Mouse (Mus musculus) brain, embryonic 18.5 days (tissue): ENCODE results near the gene Jazf1.

ENCODE experiments used
- DNase-seq: peaks from one replicate; pipeline ENCODE4 v3.0.0-alpha.2; 2012; ENCODE audit warnings: low read depth, low spot score

Jazf1 gene

DNA sequence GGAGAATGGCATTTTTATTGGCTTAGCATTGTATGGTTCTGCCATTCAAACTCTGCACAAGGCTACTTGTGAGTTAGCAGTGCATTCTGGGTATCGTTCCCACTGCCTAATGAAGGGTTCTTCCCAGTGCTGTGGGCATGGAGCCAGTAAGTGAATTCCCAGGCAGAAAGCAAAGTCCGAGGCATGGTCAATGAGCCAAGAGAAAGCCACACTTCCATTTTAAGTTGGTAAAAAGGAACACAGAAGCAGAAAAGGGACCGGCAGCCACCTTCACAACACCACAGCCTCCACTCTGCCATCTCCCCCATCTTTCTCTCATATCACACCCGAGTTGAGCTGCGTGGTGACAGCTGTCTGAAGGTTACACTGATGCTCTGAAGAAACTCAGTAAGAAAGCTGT is 217.4 kb downstream of the Jazf1 start:
- no peak for DNase-seq

DNA sequence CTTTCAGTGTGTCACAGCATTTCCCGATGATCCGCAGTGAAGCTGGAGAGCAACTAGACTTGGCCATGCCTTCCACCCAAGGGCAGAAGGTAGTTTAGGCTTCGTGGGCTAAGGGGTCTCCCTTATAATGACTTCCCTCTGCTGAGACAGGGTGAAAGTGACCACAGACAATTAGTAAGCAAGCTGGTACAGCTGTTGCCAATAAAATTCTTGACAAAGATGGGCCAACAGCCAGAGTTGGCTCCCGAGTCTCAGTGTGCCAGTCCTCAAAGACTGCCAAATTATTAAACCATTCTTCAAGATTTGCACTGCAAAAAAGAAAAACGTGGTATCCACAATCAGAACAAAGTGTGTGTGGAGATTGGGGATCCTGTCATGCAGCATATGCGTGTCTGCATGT is 220.2 kb downstream of the Jazf1 start:
- DNase-seq, result no peak

DNA sequence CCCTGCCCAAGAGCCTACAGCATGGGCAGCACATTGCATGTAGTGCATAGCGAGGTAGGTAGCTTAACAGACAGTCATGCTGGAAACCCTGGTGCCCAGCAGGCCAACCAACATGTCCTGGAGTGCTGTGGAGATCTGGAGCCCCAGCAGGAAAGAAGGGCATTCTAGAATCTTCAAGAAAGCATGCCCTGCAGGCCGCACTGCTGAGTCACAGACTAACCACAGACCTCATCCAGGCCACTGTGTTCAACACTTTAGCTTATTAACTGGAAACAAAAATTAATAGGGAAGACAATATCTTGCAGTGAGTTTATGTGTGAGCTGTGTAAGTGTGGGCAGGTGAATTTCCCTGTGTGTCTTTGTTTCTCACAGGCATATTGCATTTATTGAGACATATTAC is 222.1 kb downstream of the Jazf1 start:
- no peak for DNase-seq

DNA sequence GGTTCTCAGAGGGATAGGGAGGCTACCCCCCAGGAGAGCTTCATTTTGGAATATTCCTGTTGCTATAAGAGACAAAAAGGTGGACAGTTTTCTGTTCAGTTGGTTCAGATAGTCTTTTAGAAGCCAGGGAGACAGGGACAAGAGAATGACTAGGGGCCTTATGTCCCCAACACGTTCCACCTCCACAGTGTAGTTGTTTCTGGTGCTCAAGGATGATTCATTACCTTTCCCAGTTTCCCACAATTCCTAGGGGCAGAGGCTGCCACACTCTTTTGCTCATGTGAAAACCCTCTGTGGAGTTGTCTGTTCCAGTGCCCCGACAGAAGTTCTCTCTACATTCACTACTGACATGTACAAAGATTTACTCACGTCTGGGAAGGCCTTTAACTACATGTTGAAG is 223.7 kb downstream of the Jazf1 start:
- no peak for DNase-seq

DNA sequence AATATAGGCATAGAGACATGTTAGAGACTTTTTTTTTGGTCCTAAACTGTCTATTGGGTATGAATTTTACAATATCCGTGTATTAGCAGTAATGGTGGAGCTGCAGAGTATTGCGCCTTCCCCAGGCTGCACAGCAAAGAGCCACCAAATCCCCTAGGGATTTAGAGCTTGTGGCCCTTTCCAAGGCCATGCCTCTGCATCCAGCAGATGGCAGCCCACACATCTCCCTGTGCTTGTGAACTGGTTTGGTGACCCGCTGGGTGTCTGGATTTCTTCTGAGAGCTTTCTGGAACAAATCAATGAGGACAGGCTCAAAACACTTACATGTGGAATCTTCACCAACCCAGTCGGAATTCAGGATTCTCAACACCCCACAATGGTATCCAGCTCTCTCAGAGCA is 225.4 kb downstream of the Jazf1 start:
- no peak for DNase-seq

DNA sequence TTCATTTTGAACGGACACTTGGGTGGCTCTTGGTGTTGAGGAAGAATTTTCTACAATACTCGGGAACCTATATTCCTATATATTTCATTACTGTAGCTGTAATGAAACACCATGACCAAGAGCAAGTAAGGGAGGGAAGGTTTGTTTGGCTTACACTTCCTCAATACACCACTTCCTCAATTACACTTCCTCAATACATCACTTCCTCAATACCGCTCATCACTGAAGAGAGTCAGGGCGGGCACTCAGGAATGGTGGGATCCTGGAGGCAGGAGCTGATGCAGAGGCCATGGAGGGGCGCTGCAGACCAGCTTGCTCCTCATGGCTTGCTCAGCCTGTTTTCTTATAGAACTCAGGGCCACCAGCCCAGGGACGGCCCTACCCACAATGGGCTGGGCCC is 225.8 kb downstream of the Jazf1 start:
- no peak for DNase-seq

DNA sequence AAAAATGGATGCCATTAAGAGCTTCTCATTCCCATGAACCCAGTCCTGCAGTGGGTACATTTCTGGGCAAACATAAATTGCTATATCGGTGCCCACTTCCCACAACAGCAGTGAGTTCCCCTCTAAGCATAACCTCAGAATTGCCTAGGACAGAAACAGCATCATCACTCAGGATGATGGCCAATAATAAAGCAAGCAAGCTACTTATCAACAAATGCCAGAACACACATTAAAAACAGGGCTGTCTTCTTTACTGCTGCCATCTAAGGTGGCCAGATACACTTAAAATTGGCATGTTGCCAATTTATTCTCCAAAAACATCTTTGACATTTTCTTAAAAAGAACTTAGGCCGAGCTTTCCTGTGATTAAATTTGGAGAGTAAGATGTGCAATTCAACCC is 226.8 kb downstream of the Jazf1 start:
- DNase-seq, result no peak

DNA sequence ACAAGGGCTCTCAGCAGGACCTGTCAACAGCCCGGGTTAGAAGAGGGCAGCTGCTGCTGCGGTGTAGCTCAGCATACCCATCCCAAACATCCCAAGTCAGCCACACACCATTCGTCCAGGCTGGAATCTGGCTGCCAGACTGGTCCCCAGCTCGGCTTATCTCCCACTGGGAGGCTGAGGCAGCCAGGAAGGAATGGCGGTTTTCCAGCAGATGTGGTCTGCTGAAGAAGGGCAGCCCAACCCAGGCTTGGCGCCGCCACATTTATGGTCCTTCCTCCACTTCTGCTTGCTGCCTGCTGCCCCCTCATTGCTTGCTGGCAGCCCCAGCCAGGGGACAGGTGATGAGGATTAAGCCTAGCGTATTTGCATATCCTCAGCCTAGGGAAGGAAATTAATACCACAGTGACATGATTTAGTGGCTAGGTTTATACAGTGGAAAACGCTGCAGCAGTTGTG is 227.8 kb downstream of the Jazf1 start:
- no peak for DNase-seq

DNA sequence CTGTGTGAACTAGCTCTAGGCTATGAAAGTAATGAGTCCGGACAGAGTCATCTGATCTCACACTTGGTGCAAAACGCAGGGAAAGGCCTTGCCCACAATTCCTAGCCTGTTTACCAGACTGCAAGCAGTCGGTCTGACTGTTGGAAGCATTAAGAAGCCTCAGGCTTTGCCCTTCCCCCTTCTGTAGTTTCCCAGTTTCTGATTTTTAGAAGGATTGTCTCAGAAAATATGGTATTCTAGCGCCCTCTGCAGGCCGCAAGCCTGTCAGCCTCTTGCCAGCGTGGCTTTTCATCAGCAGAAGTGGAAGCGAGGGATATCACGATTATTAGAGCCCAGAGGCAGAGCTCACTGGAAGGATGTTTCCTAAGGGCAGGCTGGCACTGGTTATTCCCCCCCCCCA is 229.7 kb downstream of the Jazf1 start:
- DNase-seq, result peak; percentile 67

DNA sequence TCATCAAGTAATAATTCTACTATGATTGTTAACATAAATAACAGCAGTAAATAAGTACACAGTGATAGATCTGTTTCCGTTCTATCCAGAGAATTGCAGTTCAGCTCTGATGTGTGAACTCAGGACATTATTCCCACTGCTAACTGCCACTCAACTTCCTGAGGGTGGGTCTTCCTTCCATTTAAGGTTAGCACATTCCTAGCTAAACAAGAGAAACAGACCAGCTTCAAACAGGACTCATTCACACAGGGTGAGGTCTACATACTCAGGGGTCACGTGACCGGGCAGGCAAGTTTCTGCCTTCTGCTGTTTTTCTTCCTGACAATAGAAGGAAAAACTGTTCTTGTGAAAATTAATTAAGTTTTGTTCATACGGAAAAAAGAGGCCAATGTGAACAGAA is 230.6 kb downstream of the Jazf1 start:
- DNase-seq, result no peak

DNA sequence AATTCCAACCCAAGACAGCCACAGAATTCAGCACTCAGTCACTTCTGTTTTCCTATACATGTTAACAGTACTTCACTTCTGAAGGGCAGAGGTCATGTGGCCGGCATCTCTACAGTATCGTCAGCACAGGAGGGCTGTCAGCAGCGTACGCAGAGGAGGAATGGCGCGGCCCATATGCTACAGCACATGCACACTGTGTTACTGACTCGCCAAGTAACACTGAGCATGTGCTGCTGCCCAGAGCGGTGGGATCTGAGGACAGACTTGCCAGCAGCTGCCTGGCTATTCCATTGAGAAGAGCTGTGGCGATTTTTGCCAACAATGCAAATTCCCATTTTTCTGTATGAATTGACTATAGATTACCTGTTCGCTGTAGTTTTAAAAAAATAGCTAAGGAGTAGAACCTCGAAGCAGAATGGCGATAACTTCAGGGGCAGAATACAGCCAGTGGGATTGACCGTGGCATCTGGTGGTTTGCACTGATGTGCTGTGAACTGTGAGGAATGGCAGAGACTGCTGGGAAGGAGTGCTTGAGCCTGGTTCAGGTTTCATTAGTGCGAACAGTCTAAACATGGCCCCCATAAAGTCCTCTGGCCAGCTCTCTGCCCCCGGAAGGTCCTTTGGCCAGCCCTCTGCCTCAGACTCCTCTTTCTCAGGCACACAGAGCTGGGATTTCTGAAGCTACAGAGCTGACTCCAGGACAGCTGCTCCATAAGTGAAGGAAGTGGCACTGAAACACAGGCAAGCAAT is 232.1 kb downstream of the Jazf1 start:
- no peak for DNase-seq

DNA sequence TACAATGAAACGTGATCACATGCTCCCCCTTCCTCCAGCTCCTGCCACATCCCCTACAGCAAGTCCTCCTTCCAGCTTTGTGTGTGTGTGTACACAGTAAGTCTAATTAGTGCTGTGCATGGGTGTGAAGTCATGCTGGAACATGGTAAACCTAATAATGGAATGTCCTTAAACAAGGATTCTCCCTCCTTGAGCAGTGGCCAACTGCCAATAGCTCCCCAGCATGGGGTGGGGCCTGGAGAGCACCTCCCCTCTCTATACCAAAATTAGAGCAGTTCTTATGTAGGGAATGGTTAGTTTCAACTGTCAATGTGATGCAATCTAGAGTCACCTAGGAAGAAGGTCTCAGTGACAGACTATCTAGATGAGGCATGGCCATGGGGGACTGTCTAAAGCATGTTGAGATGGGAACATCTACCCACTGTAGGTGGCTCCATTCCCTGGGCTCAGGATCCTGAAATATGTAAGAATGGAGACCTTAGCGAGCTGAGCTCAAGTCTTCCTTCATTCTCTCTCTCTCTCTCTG is 240.6 kb downstream of the Jazf1 start:
- no peak for DNase-seq

DNA sequence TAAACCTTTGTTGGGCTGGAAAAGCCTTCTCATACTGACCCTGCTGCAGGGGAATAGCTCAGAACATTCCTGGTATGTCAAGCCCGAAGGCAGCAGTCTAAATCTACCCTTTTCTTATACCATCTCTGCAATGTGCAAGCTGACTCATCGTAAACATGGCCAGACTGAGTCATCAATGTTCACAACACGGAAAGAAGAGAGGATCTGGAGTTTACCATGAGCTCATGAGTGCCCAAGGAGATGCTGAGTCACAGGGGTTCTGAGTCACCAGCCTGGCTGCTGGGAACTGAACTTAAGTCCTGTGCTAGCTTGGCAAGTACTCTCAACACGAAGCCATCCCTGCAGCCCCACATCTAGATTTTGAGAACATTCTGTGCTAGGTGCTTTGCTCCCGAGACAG is 242.9 kb downstream of the Jazf1 start:
- no peak for DNase-seq

DNA sequence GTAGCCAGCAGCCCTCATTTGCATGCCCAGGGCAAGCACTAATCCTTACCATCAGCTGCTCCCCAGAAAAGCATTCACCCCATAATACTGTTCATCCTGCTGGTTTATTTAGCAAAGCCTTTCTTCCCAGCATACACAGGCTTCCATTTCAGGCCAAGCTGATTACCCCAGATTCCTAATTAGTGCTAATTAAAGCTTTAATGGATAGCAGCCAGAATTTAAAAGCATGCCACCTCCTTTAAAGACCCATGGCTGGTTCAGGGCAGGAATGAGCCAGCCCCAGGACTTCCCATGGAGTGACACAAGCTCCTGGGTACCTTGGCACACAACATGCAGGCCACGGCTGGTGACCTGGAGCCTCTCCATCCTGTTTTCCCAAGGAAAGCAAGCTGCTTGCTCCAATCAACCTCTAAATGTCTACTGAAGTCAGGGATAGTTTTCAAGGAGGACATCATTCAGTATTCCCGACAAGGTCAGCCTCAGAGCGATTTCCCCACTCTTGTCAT is 243.4 kb downstream of the Jazf1 start:
- DNase-seq, result peak; percentile 57

DNA sequence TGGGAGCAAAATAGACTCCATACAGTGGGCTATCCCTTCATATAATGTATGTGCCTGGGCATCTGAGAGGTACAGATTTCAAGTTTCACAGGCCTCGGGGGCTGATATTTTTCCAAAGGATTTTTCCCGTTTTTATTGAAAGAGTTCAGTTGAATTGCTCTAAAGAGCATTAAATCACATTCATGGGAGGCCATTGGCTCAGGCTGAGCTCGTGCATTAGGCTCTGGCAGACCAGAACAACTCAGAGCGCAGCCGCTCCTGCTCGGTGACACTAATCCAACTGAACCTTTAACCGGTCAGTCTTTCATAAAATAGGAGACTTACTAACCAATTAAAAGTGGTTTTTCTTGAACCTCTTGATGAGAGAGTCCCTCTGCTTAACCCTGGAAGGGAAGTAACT is 245.4 kb downstream of the Jazf1 start:
- DNase-seq, result no peak

DNA sequence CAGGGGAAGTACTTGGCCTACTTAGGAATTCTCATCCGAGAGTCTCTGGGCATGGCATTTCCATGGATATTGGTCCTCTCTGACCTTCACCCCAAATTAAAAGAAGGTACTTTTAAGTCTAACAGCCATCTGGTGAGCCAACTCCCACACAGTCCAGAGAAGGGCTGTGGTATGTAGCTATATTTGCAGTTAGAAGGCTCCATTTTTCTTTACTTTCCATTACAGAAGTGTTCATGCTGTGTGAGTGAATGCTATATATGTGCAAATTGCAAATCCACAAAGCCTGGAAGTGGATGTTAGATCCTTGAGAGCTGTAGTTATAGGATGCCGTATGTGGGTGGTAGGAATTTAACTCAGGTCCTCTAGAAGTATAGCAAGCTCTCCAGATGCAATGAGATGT is 245.8 kb downstream of the Jazf1 start:
- no peak for DNase-seq

DNA sequence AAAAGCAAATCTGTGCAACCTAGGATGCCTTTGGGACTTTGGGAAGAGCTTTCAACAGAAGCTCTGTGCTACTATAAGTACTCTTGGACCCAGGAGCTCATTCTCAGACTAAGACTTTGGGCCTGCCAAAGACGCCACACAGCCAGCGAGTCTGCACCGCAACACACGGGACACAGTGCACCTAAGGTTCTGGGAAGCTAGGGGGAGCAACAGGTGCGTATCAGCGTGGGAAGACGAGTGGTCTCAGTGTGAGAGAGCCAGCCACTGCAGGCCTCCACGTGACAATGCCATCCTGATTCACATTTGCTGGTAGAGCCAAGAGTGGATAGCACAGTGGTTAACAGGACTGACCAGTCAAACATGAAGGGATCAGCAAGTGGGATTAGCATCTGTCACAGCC is 249.1 kb downstream of the Jazf1 start:
- DNase-seq, result no peak

DNA sequence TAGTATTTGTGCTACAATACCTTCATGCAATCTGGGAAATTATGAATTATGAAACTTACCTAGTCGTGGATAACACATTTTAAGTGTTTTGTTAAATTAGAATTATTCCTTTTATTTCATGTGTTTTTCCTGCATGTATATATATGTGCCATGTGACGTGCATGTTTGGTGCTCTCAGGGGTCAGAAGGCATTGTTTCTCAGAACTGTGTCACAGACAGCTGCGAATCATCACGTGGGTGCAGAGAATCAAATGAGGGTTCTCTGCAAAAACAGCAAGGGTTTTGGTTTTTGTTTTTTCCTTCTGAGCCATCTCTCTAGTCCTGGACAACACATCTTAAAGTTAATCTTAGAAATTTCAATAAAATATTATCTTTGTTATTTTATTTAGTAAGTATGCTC is 250.4 kb downstream of the Jazf1 start:
- DNase-seq, result no peak

DNA sequence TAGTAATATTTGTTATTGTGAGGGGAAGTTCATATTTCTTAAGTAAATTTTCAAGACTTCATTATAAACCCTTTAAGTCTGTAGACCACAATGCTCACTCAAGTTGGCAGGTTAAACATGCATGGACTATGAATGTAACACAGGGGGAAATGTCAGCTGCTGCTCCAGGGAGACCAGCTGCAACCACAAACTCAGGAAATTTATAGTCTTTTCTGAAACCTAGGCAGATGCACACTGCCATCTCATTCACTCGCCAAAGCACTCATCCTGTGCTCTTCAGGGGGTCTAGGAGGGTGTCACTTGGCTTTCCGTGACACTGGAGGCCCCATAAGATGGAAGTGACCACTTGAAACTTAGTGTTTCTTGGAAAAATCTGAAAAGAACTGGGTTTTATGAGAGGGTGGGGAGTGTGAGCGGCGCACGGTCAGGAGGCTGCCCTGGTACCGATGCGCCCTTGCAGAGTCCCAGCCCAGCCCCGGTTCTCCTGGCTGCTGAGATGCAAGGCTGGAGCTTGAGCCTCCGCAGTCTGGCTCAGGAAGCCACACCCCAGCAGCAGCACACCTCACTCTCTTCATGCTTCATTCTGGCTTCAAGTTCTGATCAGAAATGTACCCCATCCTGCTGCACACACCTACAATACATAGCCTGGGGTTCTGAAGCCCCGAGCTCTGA is 251.1 kb downstream of the Jazf1 start:
- no peak for DNase-seq

DNA sequence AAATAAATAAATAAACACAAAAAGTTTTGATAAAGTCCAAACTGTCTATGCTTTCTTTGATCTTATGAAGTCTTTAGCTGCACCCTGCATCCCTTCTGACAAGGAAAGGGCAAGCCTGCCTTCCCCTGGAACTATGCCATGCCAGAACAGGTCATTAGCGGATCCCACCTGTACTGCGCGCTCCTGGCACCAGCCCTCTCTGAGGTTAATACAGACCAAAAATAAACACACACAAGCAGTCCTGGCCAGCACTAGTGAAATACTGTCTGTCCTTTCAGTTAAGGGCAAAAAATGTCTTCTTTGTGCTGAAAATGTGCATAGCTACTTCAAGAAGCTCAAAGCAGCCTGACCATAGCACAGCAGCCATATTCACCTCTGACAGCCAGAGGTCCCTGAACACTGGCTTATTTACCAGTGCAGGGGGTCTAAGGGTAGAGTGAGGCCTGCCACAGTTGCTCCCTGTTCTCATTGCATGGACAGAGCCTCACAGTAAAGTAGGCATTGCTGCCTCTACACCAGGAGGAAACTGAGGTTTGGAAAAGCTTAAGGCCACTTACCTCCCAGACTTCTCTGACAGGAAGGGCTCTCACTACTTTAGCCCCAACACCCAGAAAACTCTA is 263.1 kb downstream of the Jazf1 start:
- no peak for DNase-seq

DNA sequence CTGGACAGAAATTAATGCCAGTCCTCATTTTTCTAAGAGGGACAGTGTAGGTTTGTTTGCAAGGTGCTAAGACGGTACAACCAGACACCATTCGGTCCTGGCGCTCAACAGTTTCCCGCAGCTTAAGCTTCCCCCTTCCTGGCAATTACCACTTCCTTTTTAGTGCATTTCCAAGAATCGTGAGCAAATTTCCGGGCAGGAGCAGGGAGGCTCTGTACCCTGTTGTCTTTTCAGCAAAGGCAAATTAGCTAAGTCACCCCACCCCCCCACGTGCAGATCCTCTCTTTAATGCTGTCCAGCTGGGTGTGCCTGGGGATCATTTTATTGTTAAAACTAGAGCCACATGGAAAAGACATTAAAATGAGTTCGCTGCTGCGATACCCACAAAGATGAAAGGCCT is 266.2 kb downstream of the Jazf1 start:
- no peak for DNase-seq

DNA sequence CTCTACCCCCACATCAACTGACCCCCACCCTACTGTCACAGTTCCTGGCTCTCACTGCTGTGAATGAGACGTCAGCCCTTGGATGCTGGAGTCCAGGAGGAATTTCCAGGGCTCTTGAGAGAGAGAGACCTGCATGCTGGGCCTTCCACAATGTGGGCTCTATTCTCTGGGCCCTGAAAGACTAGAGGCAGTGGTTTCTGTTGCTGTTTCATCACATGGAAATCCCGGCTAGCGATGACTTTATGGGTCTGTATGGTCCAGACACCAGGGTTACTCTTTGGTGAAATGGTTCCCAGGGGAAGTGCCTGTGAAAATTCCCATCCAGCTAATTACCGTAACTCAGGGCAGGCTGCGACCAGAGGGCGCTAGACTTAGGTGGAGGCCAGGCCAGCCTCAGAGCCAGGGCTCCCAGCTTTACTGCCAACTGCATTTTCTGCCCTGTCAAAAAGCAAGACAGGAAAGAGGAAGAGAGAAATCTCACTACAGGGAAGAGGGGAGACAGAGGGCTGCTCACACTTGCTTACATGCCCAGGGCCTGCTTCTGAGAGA is 271.1 kb downstream of the Jazf1 start:
- no peak for DNase-seq
